8 mouse cellular contexts compared by ENCODE assay signal in genomic region chr3:27193844-27194317, GRCm38 (mm10). TPM values are rescaled to one million over a fixed set of nuclear protein-coding genes. Genes with fewer than 3 reads are reported as not detected.
DNase-seq lines count a peak whose midpoint lies in the region; ATAC-seq and TF ChIP-seq lines count a peak whose summit lies in the region.

No protein-coding gene starts in this region.

- H3K4me3 ChIP-seq in thymus, adult 2 months (ENCODE audit: control insufficient read depth, insufficient read depth, low read length), result no peak overlapping the region
- no peak overlapping the region for H3K4me3 ChIP-seq in neural tube, embryonic 15.5 days (replicated peaks)

- H3K4me1 ChIP-seq in thymus, adult 2 months (replicated peaks; ENCODE audit: control insufficient read depth, insufficient read depth, low read length), result peaks cover 17% of the 10 kb centered on the region
- peaks cover 10% of the 10 kb centered on the region; the same call in 1 of the 2 replicates for H3K4me1 ChIP-seq in neural tube, embryonic 15.5 days

- 14% methylated on average over 6 of the region's 6 CpGs for WGBS in thymus, adult 2 months
- WGBS in neural tube, embryonic 15.5 days, result 73% methylated on average over 6 of the region's 6 CpGs

- peak overlapping the region; percentile 48; the same call in 1 of the 2 replicates for H3K27ac ChIP-seq in thymus, adult 2 months (ENCODE audit: control insufficient read depth, insufficient read depth, low read length)
- no peak overlapping the region for H3K27ac ChIP-seq in neural tube, embryonic 15.5 days (replicated peaks)

- peak; percentile 13 for DNase-seq in thymus, adult 2 months
- no peak for DNase-seq in thymus, postnatal 4 days
- DNase-seq in heart, adult 18-20 months, result peak; percentile 71 to 72
- DNase-seq in kidney, postnatal 10 days, result peak; percentile 53
- DNase-seq in layer of hippocampus, adult 9-10 months (ENCODE audit: low spot score), result no peak
- no peak for DNase-seq in testis, postnatal 14 days (ENCODE audit: low spot score)

- H3K9me3 ChIP-seq in neural tube, embryonic 15.5 days (replicated peaks), result no peaks in the 10 kb centered on the region

- no peak for TF ChIP-seq POLR2A in thymus, adult 2 months (IDR thresholded peaks at IDR 0.05; ENCODE audit: control insufficient read depth, extremely low read depth, insufficient read depth, low read length, poor library complexity)

- no peaks in the 10 kb centered on the region for H3K27me3 ChIP-seq in thymus, adult 2 months (ENCODE audit: control insufficient read depth, insufficient read depth, low read length)
- H3K27me3 ChIP-seq in neural tube, embryonic 15.5 days (replicated peaks), result no peaks in the 10 kb centered on the region

- no peak for TF ChIP-seq CTCF in thymus, adult 2 months (IDR thresholded peaks at IDR 0.05; ENCODE audit: borderline replicate concordance, control insufficient read depth, extremely low read depth, insufficient read depth, low read length, poor library complexity)

- no peak overlapping the region for H3K4me2 ChIP-seq in neural tube, embryonic 15.5 days

- ATAC-seq in megakaryocyte, adult 5-6 weeks (ENCODE audit: poor library complexity, severe bottlenecking), result peak; percentile 47
- ATAC-seq in neural tube, embryonic 15.5 days (ENCODE audit: low FRiP score), result no peak

- no peak overlapping the region for H3K9ac ChIP-seq in neural tube, embryonic 15.5 days (replicated peaks)

- H3K36me3 ChIP-seq in thymus, adult 2 months (ENCODE audit: control insufficient read depth, insufficient read depth, low read length), result no peaks in the 10 kb centered on the region
- H3K36me3 ChIP-seq in neural tube, embryonic 15.5 days, result no peaks in the 10 kb centered on the region

RNA-seq across cellular contexts. Expression of gene Nceh1, which starts 11.1 kb away (rescaled TPM):
- polyA plus RNA-seq in thymus, adult 2 months (2012; rRNA removed), result 37.0 and 40.5 TPM in 2 replicates
- total RNA-seq in heart, adult 18-20 months (2021), result 100 to 1,000 TPM; 227 to 231 TPM
- total RNA-seq in megakaryocyte, adult 5-6 weeks (2015), result 30.6 and 33.9 TPM in 2 replicates
- total RNA-seq in megakaryocyte, adult 5-6 weeks (2017), result 32.7 and 33.2 TPM in 2 replicates
- polyA plus RNA-seq in neural tube, embryonic 15.5 days (2015; fragmentation: Nextera tagmentation; extraction: Ambion mirVana), result 16.3 and 19.3 TPM in 2 replicates

RNA-seq across cellular contexts. Expression of gene Ect2, which starts 40.2 kb away (rescaled TPM):
- polyA plus RNA-seq in thymus, adult 2 months (2012; rRNA removed), result 12.0 and 16.9 TPM in 2 replicates
- under 1 TPM; 0.59 to 0.65 TPM for total RNA-seq in heart, adult 18-20 months (2021)
- total RNA-seq in megakaryocyte, adult 5-6 weeks (2015), result 57.2 and 60.8 TPM in 2 replicates
- total RNA-seq in megakaryocyte, adult 5-6 weeks (2017), result 62.2 and 65.7 TPM in 2 replicates
- 6.0 and 15.9 TPM in 2 replicates for polyA plus RNA-seq in neural tube, embryonic 15.5 days (2015; fragmentation: Nextera tagmentation; extraction: Ambion mirVana)

Comparison
In these comparisons a context has a peak if more than half of its experiments do, and no peak if none do; other contexts are left out.
1. DNase-seq: peak in thymus, adult 2 months (single experiment), heart, adult 18-20 months (2 of 2) and kidney, postnatal 10 days (single experiment); none in thymus, postnatal 4 days (single experiment), layer of hippocampus, adult 9-10 months (single experiment) and testis, postnatal 14 days (single experiment).
2. RNA of gene Nceh1, which starts 11.1 kb away (total RNA-seq): 227 to 231 TPM in heart, adult 18-20 months; 30.6 to 33.9 TPM in megakaryocyte, adult 5-6 weeks; every median in the first group is over 4 times any median in the second.
3. RNA of gene Ect2, which starts 40.2 kb away (total RNA-seq): 57.2 to 65.7 TPM in megakaryocyte, adult 5-6 weeks; 0.59 to 0.65 TPM in heart, adult 18-20 months; every median in the first group is over 10 times any median in the second.